Mouse (Mus musculus) kidney, embryonic 14.5 days (tissue): ENCODE data around the gene P2rx2. TPM values are rescaled to one million over a fixed set of nuclear protein-coding genes. Genes with fewer than 3 reads are reported as not detected.

Source experiments
- ATAC-seq: fragments of 200-750 bp; cut with Nextera tagmentation; 2 replicates; pipeline ENCODE4 v1.8.0; 2017; ENCODE audit warnings: moderate number of reproducible peaks, mild to moderate bottlenecking, moderate TSS enrichment, moderate library complexity; ENCODE audit not compliant: low FRiP score, low TSS enrichment
- H3K27ac ChIP-seq: fragments of 300-500 bp; sonication (generic); 2 replicates; pipeline ENCODE4 v1.5.1; 2014; ENCODE audit warnings: low read depth, mild to moderate bottlenecking, low read length, moderate library complexity, mixed read lengths
- H3K27me3 ChIP-seq: fragments of 300-500 bp; sonication (generic); 2 replicates; pipeline ENCODE4 v1.6.1; 2014; ENCODE audit warnings: mild to moderate bottlenecking, low read length; ENCODE audit not compliant: control insufficient read depth, insufficient read depth
- H3K36me3 ChIP-seq: fragments of 300-500 bp; sonication (generic); 2 replicates; pipeline ENCODE4 v1.6.1; 2014; ENCODE audit warnings: low read length, mixed read lengths; ENCODE audit not compliant: control insufficient read depth, insufficient read depth
- H3K4me1 ChIP-seq: fragments of 300-500 bp; sonication (generic); 2 replicates; pipeline ENCODE4 v1.6.1; 2014; ENCODE audit warnings: low read length, mixed read lengths; ENCODE audit not compliant: control insufficient read depth, insufficient read depth
- H3K4me2 ChIP-seq: fragments of 300-500 bp; sonication (generic); replicated peaks from 2 replicates; pipeline ENCODE4 v1.6.1; 2014; ENCODE audit warnings: low read depth, mild to moderate bottlenecking, low read length
- H3K4me3 ChIP-seq: fragments of 300-500 bp; sonication (generic); 2 replicates; pipeline ENCODE4 v1.5.1; 2014; ENCODE audit warnings: mild to moderate bottlenecking, low read length
- H3K9ac ChIP-seq: fragments of 300-500 bp; sonication (generic); 2 replicates; pipeline ENCODE4 v1.6.1; 2014; ENCODE audit warnings: low read depth, mild to moderate bottlenecking, low read length, moderate library complexity
- H3K9me3 ChIP-seq: fragments of 300-500 bp; sonication (generic); 2 replicates; pipeline ENCODE4 v1.6.1; 2016; ENCODE audit warnings: low read length; ENCODE audit not compliant: control insufficient read depth
- WGBS: fragments of 180-500 bp; shearing (Covaris S2); extraction: QIAGEN DNeasy Blood & Tissue Kit; methylation state at CpG from one replicate; pipeline ENCODE4 v1.1.7; 2014; 5-methylcytosine and 5-hydroxymethylcytosine counted together
- polyA plus RNA-seq: library from polyadenylated mRNA; unstranded; fragments of >200 nt; fragmentation: Nextera tagmentation; extraction: Ambion mirVana; gene quantifications from 2 replicates; pipeline ENCODE4 v1.2.1, GENCODE M21; 2014

P2rx2 gene
- polyA plus RNA-seq, 1 experiment from 2014 or later: 0.95 TPM

DNA sequence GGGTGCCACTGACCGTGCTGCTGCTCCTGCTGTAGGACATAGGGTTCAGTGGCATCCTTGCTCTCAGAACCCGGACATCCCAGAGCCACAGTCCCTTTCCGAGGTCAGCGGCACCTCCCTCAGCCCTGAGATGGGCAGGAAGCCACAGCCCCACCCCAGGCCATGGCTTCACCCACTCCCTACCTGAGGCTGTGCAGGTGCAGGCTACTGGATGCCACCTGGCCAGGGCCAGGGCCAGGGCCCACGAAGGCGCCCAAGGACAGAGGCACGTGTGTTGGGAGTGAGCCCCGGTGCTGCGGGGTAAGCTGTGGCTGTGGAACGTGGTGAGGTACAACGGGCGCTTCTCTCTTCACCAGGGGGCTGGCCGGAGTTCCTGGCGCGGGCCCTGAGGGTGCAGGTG is 36.1 kb upstream of the P2rx2 start:
- H3K27me3 ChIP-seq: no peaks in the 10 kb centered on the region
- H3K9ac ChIP-seq: no peak overlapping the region
- H3K9me3 ChIP-seq: no peaks in the 10 kb centered on the region
- peaks cover 42% of the 10 kb centered on the region for H3K36me3 ChIP-seq
- H3K4me2 ChIP-seq: no peak overlapping the region
- H3K4me3 ChIP-seq: no peak overlapping the region
- no peak for ATAC-seq
- H3K27ac ChIP-seq: no peak overlapping the region
- H3K4me1 ChIP-seq: no peaks in the 10 kb centered on the region
- WGBS: 91% methylated on average over 15 of the region's 15 CpGs

GRCm38 (mm10) chr5:110378181-110378583 is 35.2 kb upstream of the P2rx2 start:
- no peak overlapping the region for H3K4me2 ChIP-seq
- no peak overlapping the region for H3K9ac ChIP-seq
- no peaks in the 10 kb centered on the region for H3K27me3 ChIP-seq
- WGBS: 38% methylated on average over 20 of the region's 20 CpGs
- no peaks in the 10 kb centered on the region for H3K9me3 ChIP-seq
- no peak overlapping the region for H3K4me3 ChIP-seq
- H3K4me1 ChIP-seq: no peaks in the 10 kb centered on the region
- H3K27ac ChIP-seq: no peak overlapping the region
- peaks cover 46% of the 10 kb centered on the region for H3K36me3 ChIP-seq
- peak; percentile 53; the same call in 1 of the 2 replicates for ATAC-seq

- Histone ChIP-seq H3K4me1 (no peaks in the 10 kb centered on the region), H3K27me3 (no peaks in the 10 kb centered on the region), H3K36me3 (peaks cover 46% of the 10 kb centered on the region), H3K27ac (no peak overlapping the region), H3K9me3 (no peaks in the 10 kb centered on the region), H3K4me3 (no peak overlapping the region), H3K4me2 (no peak overlapping the region), H3K9ac (no peak overlapping the region)
- ATAC-seq: peak; percentile 22
- 48% methylated on average over 8 of the region's 8 CpGs for WGBS
These were observed 33.9 kb upstream of the P2rx2 start for GRCm38 (mm10) chr5:110376802-110377433.

DNA sequence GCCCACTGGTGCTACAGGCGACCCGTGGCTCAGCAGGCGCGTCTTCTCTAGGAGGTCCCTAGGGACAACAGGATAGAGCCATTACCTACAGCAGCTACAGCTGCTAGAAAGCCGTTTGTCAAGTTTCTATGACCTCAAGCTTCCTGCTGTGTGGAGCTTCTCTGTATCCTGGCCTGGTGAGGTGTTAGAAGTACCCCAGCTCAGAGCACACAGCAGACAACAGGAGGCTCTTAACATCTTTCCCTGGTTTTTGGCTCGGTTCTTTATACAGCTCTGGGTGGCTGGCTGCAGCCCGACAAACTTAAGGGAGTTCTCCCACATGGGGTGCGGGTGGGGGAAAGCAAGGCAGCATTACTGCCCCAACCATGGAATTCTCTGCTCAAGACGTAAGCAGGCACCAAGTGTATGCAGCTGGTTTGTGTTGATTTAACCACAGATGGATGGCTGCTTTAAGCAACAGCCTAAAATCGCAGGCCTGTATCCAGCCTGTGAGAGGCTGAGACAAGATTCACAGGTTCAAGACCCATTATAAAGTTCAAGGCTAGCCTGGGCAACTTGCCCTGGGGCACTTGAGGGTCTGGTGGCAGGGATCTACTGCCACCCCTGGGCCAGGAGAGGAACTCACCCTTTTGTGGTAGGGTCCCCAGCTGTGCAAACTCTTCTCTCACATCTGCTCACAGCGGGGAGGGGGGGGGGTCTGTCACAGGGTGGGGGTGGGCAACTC is 21.0 kb upstream of the P2rx2 start:
- H3K36me3 ChIP-seq: peaks cover 7% of the 10 kb centered on the region; the same call in 1 of the 2 replicates
- H3K9me3 ChIP-seq: no peaks in the 10 kb centered on the region
- 0 out of 2 replicates have a peak, but pooled peaks have one; percentile 2 for ATAC-seq
- H3K4me2 ChIP-seq: peak overlapping the region; percentile 94
- H3K9ac ChIP-seq: peak overlapping the region; percentile 63; the same call in 1 of the 2 replicates
- 34% methylated on average over 11 of the region's 11 CpGs for WGBS
- peak overlapping the region; percentile 52 for H3K4me3 ChIP-seq
- 0 out of 2 replicates have a peak, but pooled peaks cover 4% of the 10 kb centered on the region for H3K4me1 ChIP-seq
- no peaks in the 10 kb centered on the region for H3K27me3 ChIP-seq
- no peak overlapping the region; the same call in 1 of the 2 replicates for H3K27ac ChIP-seq

GRCm38 (mm10) chr5:110363179-110363821 is 20.3 kb upstream of the P2rx2 start:
- Histone ChIP-seq H3K4me3 (peak overlapping the region; percentile 52), H3K4me1 (0 out of 2 replicates have a peak, but pooled peaks cover 4% of the 10 kb centered on the region), H3K4me2 (peak overlapping the region; percentile 94), H3K9me3 (no peaks in the 10 kb centered on the region), H3K27ac (no peak overlapping the region; the same call in 1 of the 2 replicates), H3K9ac (peak overlapping the region; percentile 63), H3K36me3 (peaks cover 4% of the 10 kb centered on the region; the same call in 1 of the 2 replicates), H3K27me3 (no peaks in the 10 kb centered on the region)
- under 1% methylated on average over 54 of the region's 72 CpGs for WGBS
- peak; percentile 85 for ATAC-seq

GRCm38 (mm10) chr5:110362813-110363178 is 19.8 kb upstream of the P2rx2 start:
- Histone ChIP-seq H3K27me3 (no peaks in the 10 kb centered on the region), H3K9me3 (no peaks in the 10 kb centered on the region), H3K4me2 (peak overlapping the region; percentile 94), H3K4me3 (peak overlapping the region; percentile 52), H3K36me3 (peaks cover 1% of the 10 kb centered on the region; the same call in 1 of the 2 replicates), H3K27ac (no peak overlapping the region), H3K9ac (peak overlapping the region; percentile 63), H3K4me1 (0 out of 2 replicates have a peak, but pooled peaks cover 4% of the 10 kb centered on the region)
- ATAC-seq: peak; percentile 67; the same call in 1 of the 2 replicates
- WGBS: 3% methylated on average over 28 of the region's 28 CpGs

GRCm38 (mm10) chr5:110361465-110361864 is 18.5 kb upstream of the P2rx2 start:
- Histone ChIP-seq H3K4me3 (no peak overlapping the region), H3K4me1 (0 out of 2 replicates have a peak, but pooled peaks cover 4% of the 10 kb centered on the region), H3K27ac (no peak overlapping the region), H3K4me2 (no peak overlapping the region), H3K27me3 (no peaks in the 10 kb centered on the region), H3K36me3 (no peaks in the 10 kb centered on the region), H3K9ac (no peak overlapping the region), H3K9me3 (no peaks in the 10 kb centered on the region)
- no peak for ATAC-seq
- WGBS: 84% methylated on average over 6 of the region's 6 CpGs

DNA sequence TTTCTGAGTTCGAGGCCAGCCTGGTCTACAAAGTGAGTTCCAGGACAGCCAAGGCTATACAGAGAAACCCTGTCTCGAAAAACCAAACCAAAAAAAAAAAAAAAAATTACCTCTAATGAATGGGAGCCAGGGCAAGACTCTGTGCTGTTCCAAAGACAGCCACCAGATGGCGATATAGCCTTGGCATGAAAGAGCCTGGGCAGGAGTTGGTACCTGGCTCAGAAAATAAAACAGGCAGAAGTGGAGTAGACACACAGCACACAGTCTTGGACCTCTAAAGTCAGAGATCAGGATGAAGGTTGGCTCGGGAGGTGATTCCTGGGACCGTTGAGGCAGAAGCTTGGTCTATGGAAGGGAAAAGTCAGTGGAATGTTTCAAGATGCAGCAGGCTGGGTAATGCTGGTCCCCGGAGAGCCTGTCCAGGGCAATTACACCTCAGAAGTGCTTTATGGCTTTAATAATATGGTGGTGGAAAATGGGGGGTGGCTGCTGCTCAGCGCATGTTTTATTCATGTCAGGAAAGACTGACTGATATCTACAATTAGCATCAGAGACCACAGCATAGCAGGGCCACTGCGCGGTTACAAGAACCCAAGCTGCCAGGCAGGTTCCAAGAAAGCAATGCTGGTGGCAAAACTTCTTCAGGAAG is 14.6 kb upstream of the P2rx2 start:
- peak; percentile 48 for ATAC-seq

More for the DNA sequence above, 14.6 kb upstream of the P2rx2 start:
- Histone ChIP-seq H3K4me3 (no peak overlapping the region), H3K4me1 (no peaks in the 10 kb centered on the region), H3K4me2 (no peak overlapping the region), H3K9ac (no peak overlapping the region), H3K27me3 (peaks cover 10% of the 10 kb centered on the region; the same call in 1 of the 2 replicates), H3K9me3 (no peaks in the 10 kb centered on the region), H3K27ac (no peak overlapping the region), H3K36me3 (no peaks in the 10 kb centered on the region)
- 32% methylated on average over 8 of the region's 9 CpGs for WGBS
